Mouse (Mus musculus) embryonic facial prominence, embryonic 14.5 days (tissue): ENCODE measurements around the gene Olfr711. TPM values are rescaled to one million over a fixed set of nuclear protein-coding genes. Genes with fewer than 3 reads are reported as not detected.
"Not testable (repeated sequence)": the region's sequence is repeated elsewhere in the genome, so short reads cannot be mapped to it uniquely, and the experiment has no call there.

Experiments
- ATAC-seq: fragments of 200-750 bp; cut with Nextera tagmentation; 2 replicates; pipeline ENCODE4 v1.8.0; 2017; ENCODE audit warnings: low read depth, moderate number of reproducible peaks, moderate TSS enrichment
- DNase-seq: peaks from one replicate; pipeline ENCODE4 v3.0.0-alpha.2; 2015; ENCODE audit warnings: low spot score
- H3K27ac ChIP-seq: fragments of 300-500 bp; sonication (generic); replicated peaks from 2 replicates; pipeline ENCODE4 v1.5.1; 2014; ENCODE audit warnings: low read depth, mild to moderate bottlenecking, low read length, moderate library complexity
- H3K27me3 ChIP-seq: fragments of 300-500 bp; sonication (generic); replicated peaks from 2 replicates; pipeline ENCODE4 v1.6.1; 2014; ENCODE audit warnings: low read length; ENCODE audit not compliant: control insufficient read depth, insufficient read depth
- H3K36me3 ChIP-seq: fragments of 300-500 bp; sonication (generic); 2 replicates; pipeline ENCODE4 v1.6.1; 2014; ENCODE audit warnings: low read length, mixed read lengths; ENCODE audit not compliant: control insufficient read depth, insufficient read depth
- H3K4me1 ChIP-seq: fragments of 300-500 bp; sonication (generic); 2 replicates; pipeline ENCODE4 v1.6.1; 2014; ENCODE audit warnings: antibody characterized with exemption, low read length; ENCODE audit not compliant: control insufficient read depth, insufficient read depth
- H3K4me2 ChIP-seq: fragments of 300-500 bp; sonication (generic); 2 replicates; pipeline ENCODE4 v1.6.1; 2014; ENCODE audit warnings: low read depth, mild to moderate bottlenecking, low read length, moderate library complexity, mixed read lengths
- H3K4me3 ChIP-seq: fragments of 300-500 bp; sonication (generic); 2 replicates; pipeline ENCODE4 v1.5.1; 2014; ENCODE audit warnings: low read depth, mild to moderate bottlenecking, low read length
- H3K9ac ChIP-seq: fragments of 300-500 bp; sonication (generic); 2 replicates; pipeline ENCODE4 v1.6.1; 2014; ENCODE audit warnings: low read depth, mild to moderate bottlenecking, low read length, moderate library complexity, mixed read lengths
- H3K9me3 ChIP-seq: fragments of 300-500 bp; sonication (generic); 2 replicates; pipeline ENCODE4 v1.6.1; 2016; ENCODE audit warnings: low read length; ENCODE audit not compliant: control insufficient read depth
- WGBS: fragments of 180-500 bp; shearing (Covaris S2); extraction: QIAGEN DNeasy Blood & Tissue Kit; methylation state at CpG from one replicate; pipeline ENCODE4 v1.1.7; 2014; 5-methylcytosine and 5-hydroxymethylcytosine counted together
- polyA plus RNA-seq: library from polyadenylated mRNA; unstranded; fragments of >200 nt; fragmentation: Nextera tagmentation; extraction: Ambion mirVana; gene quantifications from 2 replicates; pipeline ENCODE4 v1.2.1, GENCODE M21; 2014

Gene Olfr711
- polyA plus RNA-seq, result not detected in 2 replicates

DNA sequence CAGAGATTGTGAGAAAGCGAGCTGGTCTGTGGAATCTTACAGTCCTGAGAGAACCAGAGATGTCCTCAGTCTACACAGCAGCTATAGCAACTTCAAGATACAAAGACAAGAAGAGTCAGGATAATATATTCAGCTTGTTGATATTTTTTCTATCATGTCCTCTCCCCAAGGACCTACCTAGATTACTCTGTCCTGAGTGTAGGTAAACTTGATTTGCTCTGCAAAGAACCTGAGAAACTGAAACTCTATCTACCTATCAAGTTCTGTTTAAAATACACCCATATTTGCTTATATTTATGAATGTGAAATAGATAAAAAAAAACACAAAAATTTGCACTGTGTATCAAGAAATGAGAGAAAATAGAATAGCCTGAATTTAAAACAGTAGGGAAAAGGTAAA, at the start of gene Olfr711:
Olfr711 (minus strand) TSS at position 101 of the 400 bp plus-strand sequence.
- H3K4me1 ChIP-seq, result no peaks in the 10 kb centered on the region
- DNase-seq, result no peak
- H3K36me3 ChIP-seq, result no peaks in the 10 kb centered on the region
- whole genome bisulfite sequencing, result 55% methylated on average over 1 of the region's 1 CpGs
- no peak within 1 kb of the TSS for H3K4me3 ChIP-seq
- no peak within 1 kb of the TSS for H3K27ac ChIP-seq
- H3K27me3 ChIP-seq, result no peaks in the 10 kb centered on the region
- no peaks in the 10 kb centered on the region for H3K9me3 ChIP-seq
- H3K9ac ChIP-seq, result no peak within 1 kb of the TSS
- ATAC-seq, result no peak
- no peak within 1 kb of the TSS for H3K4me2 ChIP-seq

DNA sequence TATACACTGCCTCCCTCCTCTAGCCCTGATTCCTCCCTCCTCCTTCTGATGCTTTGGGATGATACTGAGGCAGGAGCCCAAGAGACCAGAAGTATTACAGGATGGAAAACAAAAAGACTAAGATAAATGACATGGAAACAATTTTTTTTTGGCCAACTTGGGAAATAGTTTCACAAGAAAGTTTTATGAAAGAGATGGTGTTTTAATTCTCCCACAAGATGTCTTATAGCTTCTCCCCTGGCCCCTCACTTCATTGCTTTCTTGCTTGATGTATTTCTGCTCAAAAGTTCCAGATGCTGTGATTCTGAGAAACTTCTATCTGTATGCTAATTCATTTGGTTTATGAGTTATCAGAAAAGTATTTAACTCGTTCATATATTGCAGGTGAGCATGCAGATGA, 30.7 kb upstream of the Olfr711 start, which contains the start of gene Olfr2:
Olfr2 (minus strand) TSS at position 101 of the 400 bp plus-strand sequence.
- ATAC-seq, result no peak
- H3K27me3 ChIP-seq, result no peaks in the 10 kb centered on the region
- no peak within 1 kb of the TSS for H3K4me2 ChIP-seq
- no peak for DNase-seq
- no peaks in the 10 kb centered on the region for H3K36me3 ChIP-seq
- H3K9me3 ChIP-seq, result no peaks in the 10 kb centered on the region
- no peak within 1 kb of the TSS for H3K27ac ChIP-seq
- H3K4me3 ChIP-seq, result no peak within 1 kb of the TSS
- no peak within 1 kb of the TSS for H3K9ac ChIP-seq
- H3K4me1 ChIP-seq, result no peaks in the 10 kb centered on the region
- WGBS, result 40% methylated on average over 1 of the region's 1 CpGs

DNA sequence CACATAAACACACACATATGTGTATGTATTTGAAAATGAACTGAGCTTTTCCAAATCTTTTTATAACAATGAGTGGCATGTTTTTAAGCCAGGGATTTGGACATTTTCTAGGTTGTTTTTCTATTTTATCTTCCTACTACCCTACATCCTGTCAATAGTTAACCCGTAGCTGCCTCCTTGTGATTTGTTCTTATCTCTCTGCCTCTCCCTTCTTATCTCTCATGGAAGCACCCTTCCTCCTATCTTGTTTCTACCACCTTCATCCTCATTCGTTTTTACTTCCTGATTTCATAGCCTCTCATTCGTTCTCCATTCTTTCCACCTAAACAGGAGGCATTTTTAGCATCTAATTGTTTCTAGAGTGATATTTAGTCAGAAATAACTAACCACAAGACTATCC, 28.9 kb upstream of the Olfr711 start:
- Histone ChIP-seq H3K27me3 (no peaks in the 10 kb centered on the region), H3K36me3 (no peaks in the 10 kb centered on the region)
- ATAC-seq, result no peak

DNA sequence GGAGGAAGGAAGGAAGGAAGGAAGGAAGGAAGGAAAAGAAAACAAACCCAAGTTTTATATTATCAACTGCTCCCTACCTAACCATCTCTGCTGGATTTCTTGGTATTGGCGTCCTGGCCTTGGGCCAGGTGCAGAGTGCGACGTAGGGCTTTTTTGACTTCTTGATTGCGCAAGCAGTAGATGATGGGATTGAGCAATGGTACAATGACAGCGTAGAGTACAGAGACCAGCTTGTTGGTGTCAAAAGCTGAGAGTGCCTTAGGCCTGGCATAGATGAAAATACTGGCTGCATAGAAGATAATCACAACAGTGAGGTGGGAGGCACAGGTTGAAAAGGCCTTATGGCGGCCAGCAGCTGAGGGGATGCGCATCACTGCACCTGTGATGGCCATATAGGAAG, 25.5 kb upstream of the Olfr711 start:
- Histone ChIP-seq H3K9ac (no peak overlapping the region), H3K4me3 (no peak overlapping the region), H3K27me3 (no peaks in the 10 kb centered on the region), H3K4me1 (no peaks in the 10 kb centered on the region), H3K27ac (no peak overlapping the region), H3K36me3 (no peaks in the 10 kb centered on the region), H3K9me3 (no peaks in the 10 kb centered on the region), H3K4me2 (no peak overlapping the region)
- DNase-seq (no peak), ATAC-seq (no peak)
- WGBS, result 93% methylated on average over 7 of the region's 7 CpGs

More for the DNA sequence above, 28.9 kb upstream of the Olfr711 start:
- Histone ChIP-seq H3K4me3 (no peak overlapping the region), H3K4me1 (no peaks in the 10 kb centered on the region), H3K9ac (no peak overlapping the region), H3K27ac (no peak overlapping the region), H3K9me3 (no peaks in the 10 kb centered on the region), H3K4me2 (no peak overlapping the region)
- no peak for DNase-seq
- WGBS, result 61% methylated on average over 3 of the region's 3 CpGs

DNA sequence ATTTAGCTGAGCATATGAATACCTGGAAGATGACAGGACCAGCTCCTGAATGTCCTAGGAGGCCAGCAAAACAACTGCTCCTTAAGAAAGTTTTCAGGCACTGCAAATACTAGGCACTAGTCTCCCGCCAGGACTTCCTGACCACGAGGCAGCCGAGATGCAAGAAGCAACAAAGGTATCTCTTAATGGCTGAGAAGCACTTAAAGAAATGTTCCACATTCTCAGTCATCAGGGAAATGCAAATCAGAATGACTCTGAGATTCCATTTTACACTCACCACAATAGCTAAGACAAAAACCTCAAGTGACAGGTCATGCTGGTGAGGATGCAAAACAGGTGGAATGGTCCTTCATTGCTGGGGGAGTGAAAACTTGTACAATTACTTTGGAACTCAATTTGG, 10.0 kb upstream of the Olfr711 start:
- Histone ChIP-seq H3K4me1 (no peaks in the 10 kb centered on the region), H3K27ac (no peak overlapping the region), H3K9ac (no peak overlapping the region), H3K4me2 (no peak overlapping the region), H3K4me3 (no peak overlapping the region), H3K36me3 (no peaks in the 10 kb centered on the region), H3K9me3 (no peaks in the 10 kb centered on the region), H3K27me3 (no peaks in the 10 kb centered on the region)
- DNase-seq, result no peak
- 93% methylated on average over 3 of the region's 3 CpGs for WGBS
- no peak for ATAC-seq

DNA sequence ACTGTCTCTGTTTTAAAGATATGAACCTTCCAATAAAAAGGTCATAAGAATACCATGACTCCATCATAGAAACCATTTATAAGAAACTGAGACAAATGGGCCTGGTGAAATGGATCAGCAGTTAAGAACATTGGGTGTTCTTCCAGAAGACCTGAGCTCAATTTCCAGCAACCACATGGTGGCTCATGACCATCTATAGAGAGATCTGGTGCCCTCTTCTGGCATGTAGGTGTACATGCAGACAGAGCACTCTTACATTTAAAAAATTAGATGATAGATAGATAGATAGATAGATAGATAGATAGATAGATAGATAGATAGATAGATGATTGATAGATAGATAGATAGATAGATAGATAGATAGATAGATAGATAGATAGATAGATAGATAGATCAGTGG, 7.8 kb downstream of the Olfr711 start:
- not testable (repeated sequence) for H3K4me2 ChIP-seq

DNA sequence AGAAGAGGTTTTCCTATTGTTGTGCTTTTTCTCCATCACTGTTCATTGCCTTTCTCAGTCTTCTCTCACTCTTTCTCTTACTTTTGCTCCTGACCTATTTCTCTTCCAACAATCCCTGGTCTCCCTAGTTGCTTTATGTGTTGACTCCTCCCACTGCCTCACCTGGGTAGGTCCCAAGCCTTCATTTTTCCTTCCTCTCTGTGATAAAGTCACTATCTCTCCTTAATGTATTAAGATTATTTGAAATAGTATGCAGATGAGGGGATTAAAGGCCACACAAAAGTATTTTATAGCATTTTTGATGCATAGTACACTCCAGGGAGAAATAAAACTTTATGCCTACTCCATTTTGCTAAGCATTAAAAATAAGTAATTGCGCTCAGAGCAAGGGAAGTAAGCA, 11.4 kb downstream of the Olfr711 start, which contains the start of gene Olfr6:
Olfr6 (minus strand) TSS at position 101 of the 400 bp plus-strand sequence.
- ATAC-seq, result no peak
- WGBS, result 76% methylated on average over 1 of the region's 1 CpGs

More for the DNA sequence above, 7.8 kb downstream of the Olfr711 start:
- not testable (repeated sequence) for ATAC-seq, H3K4me1 ChIP-seq, H3K27me3 ChIP-seq, H3K27ac ChIP-seq, H3K4me3 ChIP-seq, DNase-seq, H3K9me3 ChIP-seq, H3K9ac ChIP-seq, H3K36me3 ChIP-seq

DNA sequence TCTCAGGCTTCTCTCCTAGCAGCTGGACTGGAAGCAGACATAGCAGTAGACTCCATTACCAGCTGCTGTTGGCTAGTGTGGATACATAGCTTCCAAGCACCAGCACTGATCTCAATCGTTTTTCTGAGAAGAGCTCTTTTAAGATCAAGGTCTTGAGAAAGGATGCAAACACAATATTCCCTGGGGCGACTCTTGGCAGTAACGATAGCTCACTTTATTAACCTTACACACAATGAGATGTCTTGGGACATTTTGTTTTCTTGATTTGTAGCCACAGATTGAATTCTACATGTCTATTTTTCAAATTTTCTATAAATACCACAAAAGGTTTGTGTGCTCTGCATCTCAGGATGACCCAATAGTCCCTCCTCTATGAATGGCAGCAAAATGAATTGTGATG, 27.0 kb downstream of the Olfr711 start, which contains the start of gene Olfr710:
Olfr710 (minus strand) TSS at position 101 of the 400 bp plus-strand sequence.
- WGBS, result 73% methylated on average over 3 of the region's 3 CpGs

More for the DNA sequence above, 11.4 kb downstream of the Olfr711 start, which contains the start of gene Olfr6:
- no peak for DNase-seq
- H3K4me2 ChIP-seq, result no peak within 1 kb of the TSS
- no peaks in the 10 kb centered on the region for H3K4me1 ChIP-seq
- no peaks in the 10 kb centered on the region for H3K9me3 ChIP-seq
- no peaks in the 10 kb centered on the region for H3K27me3 ChIP-seq
- no peak within 1 kb of the TSS for H3K9ac ChIP-seq
- H3K27ac ChIP-seq, result no peak within 1 kb of the TSS
- H3K36me3 ChIP-seq, result no peaks in the 10 kb centered on the region
- H3K4me3 ChIP-seq, result no peak within 1 kb of the TSS

DNA sequence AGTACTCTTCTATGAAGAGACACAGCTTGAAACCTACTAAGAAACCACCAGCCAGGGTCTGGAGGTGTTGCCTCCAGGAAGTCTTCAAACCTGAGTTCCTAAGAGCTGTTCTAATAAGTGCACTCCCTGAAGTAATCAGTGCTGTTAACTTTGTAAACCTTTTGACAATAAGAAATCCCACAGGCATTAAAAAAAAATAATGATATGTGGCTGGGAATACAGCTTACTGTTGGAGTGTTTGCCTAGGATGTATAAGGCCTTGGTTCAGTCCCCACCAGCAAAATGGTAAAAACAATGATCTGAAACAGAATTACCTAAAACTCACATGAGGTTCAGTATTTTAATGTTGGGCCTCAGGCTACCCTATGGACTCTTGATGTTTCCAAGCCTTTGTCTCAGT, 43.1 kb downstream of the Olfr711 start, which contains the start of gene Olfr709-ps1:
Olfr709-ps1 (minus strand) TSS at position 101 of the 400 bp plus-strand sequence.
- Histone ChIP-seq H3K9me3 (no peaks in the 10 kb centered on the region), H3K4me1 (no peaks in the 10 kb centered on the region), H3K4me2 (no peak within 1 kb of the TSS), H3K36me3 (no peaks in the 10 kb centered on the region), H3K27ac (no peak within 1 kb of the TSS), H3K27me3 (no peaks in the 10 kb centered on the region), H3K9ac (no peak within 1 kb of the TSS), H3K4me3 (no peak within 1 kb of the TSS)
- ATAC-seq, result no peak
- no peak for DNase-seq

More for the DNA sequence above, 27.0 kb downstream of the Olfr711 start, which contains the start of gene Olfr710:
- Histone ChIP-seq H3K27ac (no peak within 1 kb of the TSS), H3K9me3 (no peaks in the 10 kb centered on the region), H3K4me3 (no peak within 1 kb of the TSS), H3K27me3 (no peaks in the 10 kb centered on the region), H3K9ac (no peak within 1 kb of the TSS), H3K4me1 (no peaks in the 10 kb centered on the region), H3K4me2 (no peak within 1 kb of the TSS), H3K36me3 (no peaks in the 10 kb centered on the region)
- DNase-seq (peak; percentile 0), ATAC-seq (no peak)
